Mouse (Mus musculus): ENCODE results near the gene Arhgef11.

Arhgef11 gene

GRCm38 (mm10) chr3:87763683-87764289 is 146.4 kb downstream of the Arhgef11 start:
- DNase-seq = peak; percentile 91

- peak; percentile 68 for DNase-seq
Observed at GRCm38 (mm10) chr3:87764506-87764905, 147.1 kb downstream of the Arhgef11 start.

GRCm38 (mm10) chr3:87765091-87765490 is 147.7 kb downstream of the Arhgef11 start:
- DNase-seq = peak; percentile 81

DNA sequence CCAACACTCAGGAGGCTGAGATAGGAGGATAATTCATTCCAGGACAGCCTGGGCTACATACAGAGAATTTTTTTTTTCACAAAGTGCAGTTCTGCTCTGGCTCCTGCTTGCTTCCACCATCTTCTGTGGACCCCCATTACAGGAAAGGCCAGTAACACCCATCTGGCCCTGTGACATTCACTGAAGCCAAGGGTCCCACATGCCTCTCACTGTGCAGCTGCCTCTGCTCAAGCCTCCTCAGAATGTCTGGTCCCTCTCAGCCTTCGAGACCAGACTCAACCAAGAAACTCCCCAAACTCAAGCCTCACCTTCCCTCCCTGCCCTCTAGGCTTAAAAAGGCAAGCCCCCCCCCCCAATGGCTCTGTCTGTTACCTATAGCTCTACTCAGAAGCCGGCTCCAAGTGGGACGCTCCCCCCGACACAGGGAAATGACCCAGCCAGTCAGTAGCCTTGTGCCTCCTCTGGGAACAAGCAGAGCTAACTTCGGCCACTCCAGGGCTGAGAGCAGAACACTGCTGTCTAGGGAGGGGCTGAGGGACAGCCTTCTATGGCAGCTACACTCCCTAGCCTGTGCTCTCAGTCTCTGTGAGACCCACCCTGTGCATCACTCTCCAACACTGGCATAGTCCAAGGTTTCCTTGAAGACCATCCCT is 148.4 kb downstream of the Arhgef11 start:
- no peak for DNase-seq

GRCm38 (mm10) chr3:87766284-87766667 is 148.9 kb downstream of the Arhgef11 start:
- no peak for DNase-seq

- peak; percentile 65 for DNase-seq
Observed at GRCm38 (mm10) chr3:87767764-87768163, 150.4 kb downstream of the Arhgef11 start.

DNA sequence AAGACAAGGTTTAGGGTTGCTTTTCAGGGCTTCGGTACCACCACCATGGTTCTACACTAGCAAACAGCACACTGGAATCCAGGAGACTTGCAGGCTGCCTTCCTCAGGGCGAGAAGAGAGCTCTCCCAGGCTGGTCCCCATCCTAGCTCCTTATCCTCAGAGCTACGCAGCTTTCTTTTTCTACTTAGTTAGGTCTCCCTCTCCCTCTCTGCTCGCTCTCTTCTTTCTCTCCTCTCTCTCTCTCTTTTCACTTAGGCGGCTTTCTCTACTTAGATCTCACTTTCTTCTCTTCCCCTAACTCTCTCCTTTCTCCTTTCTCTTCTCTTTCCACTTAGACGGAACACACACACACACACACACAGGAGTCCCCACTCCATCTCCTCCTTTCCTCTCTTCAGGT is 151.1 kb downstream of the Arhgef11 start:
- no peak for DNase-seq

DNA sequence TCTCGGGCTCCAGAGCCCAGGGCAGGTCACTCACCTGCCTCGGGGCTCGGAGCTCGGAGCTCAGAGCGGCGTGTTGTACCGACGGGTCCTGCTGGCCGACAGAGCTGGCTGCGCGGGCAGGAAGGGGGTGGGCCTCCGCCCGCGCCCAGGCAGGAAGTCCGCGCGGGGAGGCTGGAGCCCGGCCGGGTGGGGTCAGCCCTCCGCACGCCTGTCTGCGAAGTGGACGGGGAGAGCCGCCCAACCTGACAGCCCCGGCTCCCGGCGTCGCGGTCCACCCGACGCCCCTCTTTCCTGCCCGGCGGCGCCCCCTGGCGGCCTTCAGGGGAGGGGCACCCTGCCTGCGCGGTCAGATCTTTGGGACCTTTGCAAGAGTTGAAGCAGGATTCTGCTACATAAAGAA is 151.5 kb downstream of the Arhgef11 start:
- DNase-seq = peak; percentile 94

DNA sequence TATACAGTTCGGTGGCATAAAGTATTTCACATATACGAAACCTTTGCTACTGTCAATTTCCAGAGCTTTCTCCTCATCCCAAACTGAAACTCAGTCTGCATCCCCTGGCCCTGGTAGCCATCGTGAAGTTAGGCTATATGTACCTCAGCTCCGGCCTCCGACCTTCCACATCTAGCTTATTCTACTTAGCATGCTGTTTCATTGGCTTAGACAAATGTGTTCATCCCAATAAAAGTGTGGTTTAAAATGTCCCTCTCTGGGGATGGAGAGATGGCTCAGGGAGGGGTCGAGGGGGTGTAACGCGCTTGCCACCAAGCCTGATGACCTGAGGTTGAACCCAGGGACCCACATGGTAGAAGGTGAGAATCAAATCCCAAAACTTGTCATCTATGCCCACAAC is 152.1 kb downstream of the Arhgef11 start:
- no peak for DNase-seq

GRCm38 (mm10) chr3:87770280-87770679 is 152.9 kb downstream of the Arhgef11 start:
- DNase-seq = peak; percentile 69

DNA sequence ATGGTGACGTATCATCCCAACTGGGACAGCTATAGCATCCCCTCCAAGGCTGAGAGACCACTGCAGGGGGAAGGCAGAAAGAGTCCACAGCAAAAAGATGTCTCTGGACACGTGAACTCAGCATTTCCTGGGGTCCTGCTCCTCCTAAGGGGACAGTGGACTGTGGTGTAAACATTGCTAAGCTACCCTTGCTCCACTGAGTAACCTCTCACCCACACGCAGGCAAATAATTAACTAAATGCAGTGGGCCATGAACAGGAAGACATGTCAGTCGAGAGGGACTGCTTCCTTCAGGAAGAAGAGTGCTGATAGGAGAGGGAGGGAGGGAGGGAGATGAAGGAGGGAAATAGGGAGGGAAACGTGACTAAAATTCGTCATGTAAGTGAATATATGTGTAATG is 153.7 kb downstream of the Arhgef11 start:
- DNase-seq = no peak

- DNase-seq = no peak
Observed at GRCm38 (mm10) chr3:87778283-87778682, 160.9 kb downstream of the Arhgef11 start.

DNA sequence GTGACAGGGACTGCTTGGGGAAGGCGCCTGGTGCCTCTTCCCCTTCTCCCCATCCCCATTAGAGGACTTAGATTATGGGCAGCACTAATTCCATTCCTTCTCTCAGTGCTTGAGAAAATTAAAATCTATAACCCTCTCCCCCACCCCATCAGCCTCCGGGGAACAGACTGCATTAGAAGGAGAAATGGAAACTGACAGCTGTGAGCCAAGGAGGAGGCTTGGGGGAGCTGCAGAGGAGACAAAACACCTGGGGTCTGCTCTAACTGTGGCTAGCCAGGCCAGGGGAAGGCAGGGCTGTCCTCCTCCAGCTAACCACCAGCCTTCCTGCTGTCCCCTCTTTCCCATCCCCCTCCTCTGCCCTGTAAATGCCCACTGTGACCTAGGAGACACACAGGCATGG is 161.7 kb downstream of the Arhgef11 start:
- DNase-seq = no peak

DNA sequence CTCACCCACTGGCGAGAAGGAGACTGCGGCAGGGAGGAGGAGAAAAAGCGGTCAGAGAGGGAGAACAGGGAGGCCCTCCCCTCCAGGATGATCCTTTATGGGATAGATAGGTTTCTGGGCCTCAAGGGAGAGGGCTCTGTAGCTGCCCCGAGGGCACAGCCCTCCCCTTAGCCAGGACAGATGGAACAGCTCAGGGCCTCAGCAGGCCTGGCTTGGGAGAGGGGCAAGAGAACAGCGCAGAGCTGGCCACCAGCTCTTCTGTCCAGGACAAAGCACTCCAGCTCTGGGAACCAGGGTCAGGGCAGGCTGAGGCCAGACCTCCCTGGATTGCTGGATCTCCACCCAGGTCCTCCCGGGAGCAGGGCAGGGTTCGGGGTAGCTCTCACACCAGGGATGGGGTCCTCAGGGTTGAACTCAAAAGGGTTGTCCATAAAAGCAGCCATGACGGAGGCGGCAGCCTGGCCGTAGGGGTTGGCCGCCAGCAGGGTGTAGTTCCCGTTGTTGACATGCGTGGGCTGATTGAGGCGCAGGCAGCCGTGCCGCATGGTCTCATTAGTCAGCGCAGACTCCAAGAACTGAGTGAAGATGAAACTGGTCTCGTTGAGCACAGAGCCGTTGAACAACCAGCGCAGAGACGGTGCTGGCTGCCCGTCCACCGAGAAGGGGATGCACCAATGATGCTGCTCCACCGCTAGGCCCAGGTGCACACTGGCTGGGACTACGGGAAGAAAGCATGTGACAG is 166.1 kb downstream of the Arhgef11 start:
- no peak for DNase-seq

- DNase-seq = no peak
Observed at GRCm38 (mm10) chr3:87785156-87785555, 167.8 kb downstream of the Arhgef11 start.

DNA sequence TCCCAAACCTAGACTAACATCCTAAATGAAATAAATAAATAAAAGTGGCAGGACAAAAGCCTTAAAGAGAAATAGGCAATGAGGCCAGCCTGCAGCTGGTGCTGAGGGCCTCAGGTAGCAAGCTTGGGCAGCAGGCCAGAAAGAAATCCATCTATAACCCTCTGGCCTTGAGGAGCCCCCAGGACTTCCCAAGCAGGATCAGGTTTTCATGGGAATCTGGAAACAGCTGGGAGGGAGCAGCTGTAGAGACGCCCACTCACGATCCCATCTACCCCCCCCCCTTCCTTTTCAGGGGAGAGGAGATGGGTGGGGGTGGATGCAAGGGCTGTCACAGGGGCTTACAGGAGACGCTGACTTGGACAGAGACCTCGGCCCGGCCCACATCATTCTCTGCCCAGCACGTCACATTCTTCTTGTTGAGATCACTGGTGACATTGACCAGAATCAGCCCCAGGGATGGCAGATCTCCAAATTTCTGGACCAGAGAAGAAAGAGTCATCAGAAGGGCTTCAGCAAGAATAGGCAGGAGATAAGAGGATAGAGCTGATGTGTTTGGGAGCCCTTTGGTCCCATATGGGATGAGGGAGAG is 168.4 kb downstream of the Arhgef11 start:
- DNase-seq = peak; percentile 22
